Mouse (Mus musculus) erythroblast, embryonic 14.5 days (primary cell): Measurements from ENCODE around the gene Slc22a13. TPM values are rescaled to one million over a fixed set of nuclear protein-coding genes. Genes with fewer than 3 reads are reported as not detected.

ENCODE experiments used
- H3K27me3 ChIP-seq: 2 replicates; pipeline ENCODE4 v1.6.1; 2012; ENCODE audit warnings: inconsistent platforms; ENCODE audit not compliant: control insufficient read depth
- H3K36me3 ChIP-seq: 2 replicates; pipeline ENCODE4 v1.6.1; 2012; ENCODE audit warnings: mild to moderate bottlenecking, inconsistent platforms; ENCODE audit not compliant: control insufficient read depth
- H3K4me1 ChIP-seq: 2 replicates; pipeline ENCODE4 v1.6.1; 2012; ENCODE audit warnings: inconsistent platforms; ENCODE audit not compliant: control insufficient read depth
- H3K4me3 ChIP-seq: replicated peaks from 2 replicates; pipeline ENCODE3; 2012; ENCODE audit warnings: moderate library complexity, mild to moderate bottlenecking, inconsistent platforms
- H3K9me3 ChIP-seq: 2 replicates; pipeline ENCODE4 v1.6.1; 2012; ENCODE audit warnings: low read length, inconsistent platforms, mixed read lengths; ENCODE audit not compliant: control insufficient read depth
- GATA1 ChIP-seq: IDR thresholded peaks from 2 replicates; pipeline ENCODE4 v1.6.1; 2012; ENCODE audit warnings: low read length, inconsistent platforms, mixed read lengths
- TAL1 ChIP-seq: IDR thresholded peaks from 3 replicates; pipeline ENCODE4 v1.6.1; 2012; ENCODE audit warnings: low read length, inconsistent platforms, mixed read lengths
- polyA plus RNA-seq: library from polyadenylated mRNA; stranded (reverse); fragments of >175 nt; gene quantifications from 2 replicates; pipeline ENCODE4 v1.2.3, GENCODE M21; 2012

The Slc22a13 gene
- polyA plus RNA-seq, 1 experiment = not detected

DNA sequence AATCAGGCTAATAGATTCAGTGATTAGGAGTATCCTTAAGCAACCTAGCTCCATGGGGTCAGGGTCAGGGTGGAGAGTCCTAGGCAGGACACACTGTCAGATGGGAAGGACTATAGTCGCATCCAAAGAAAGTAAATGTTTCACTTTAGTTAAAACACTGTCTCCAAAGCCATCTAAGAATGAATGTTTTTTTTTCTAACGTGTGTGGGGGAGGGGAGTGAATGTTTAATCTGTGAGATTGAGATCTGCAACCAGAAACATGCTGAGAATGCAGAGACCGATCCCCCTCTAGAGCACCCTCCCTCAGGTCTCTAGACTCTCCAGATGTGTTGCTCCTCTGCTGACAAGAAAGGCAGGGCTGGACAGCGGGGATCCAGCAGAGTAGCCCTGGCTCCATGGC, 1.8 kb downstream of the Slc22a13 start:
- no peaks in the 10 kb centered on the region for H3K4me1 ChIP-seq
- no peaks in the 10 kb centered on the region for H3K36me3 ChIP-seq
- TF ChIP-seq GATA1 (no peak), TAL1 (no peak)
- H3K27me3 ChIP-seq = no peaks in the 10 kb centered on the region
- peaks cover 37% of the 10 kb centered on the region for H3K9me3 ChIP-seq
- no peak overlapping the region for H3K4me3 ChIP-seq

DNA sequence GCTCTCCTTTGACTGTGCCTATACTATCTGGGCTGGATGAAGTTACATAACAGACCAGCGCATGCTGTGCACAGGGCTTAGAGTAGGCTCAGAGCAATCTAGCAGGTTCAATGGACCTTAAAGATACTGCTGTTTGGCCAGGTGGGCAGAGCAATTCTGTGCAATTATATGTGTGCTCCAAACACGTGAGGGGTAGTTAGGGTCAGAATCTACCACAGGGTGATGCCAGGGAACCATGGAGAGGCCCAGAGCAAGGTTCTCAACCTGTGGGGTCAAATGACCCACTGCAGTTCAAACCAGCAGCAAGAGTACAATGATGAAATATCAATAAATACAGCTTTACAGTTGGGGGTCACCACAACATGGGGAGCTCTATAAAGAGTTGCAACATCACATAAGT, 2.2 kb downstream of the Slc22a13 start:
- Histone ChIP-seq H3K4me3 (no peak overlapping the region), H3K27me3 (no peaks in the 10 kb centered on the region), H3K9me3 (peaks cover 35% of the 10 kb centered on the region), H3K4me1 (no peaks in the 10 kb centered on the region), H3K36me3 (no peaks in the 10 kb centered on the region)
- TF ChIP-seq GATA1 (no peak), TAL1 (no peak)

DNA sequence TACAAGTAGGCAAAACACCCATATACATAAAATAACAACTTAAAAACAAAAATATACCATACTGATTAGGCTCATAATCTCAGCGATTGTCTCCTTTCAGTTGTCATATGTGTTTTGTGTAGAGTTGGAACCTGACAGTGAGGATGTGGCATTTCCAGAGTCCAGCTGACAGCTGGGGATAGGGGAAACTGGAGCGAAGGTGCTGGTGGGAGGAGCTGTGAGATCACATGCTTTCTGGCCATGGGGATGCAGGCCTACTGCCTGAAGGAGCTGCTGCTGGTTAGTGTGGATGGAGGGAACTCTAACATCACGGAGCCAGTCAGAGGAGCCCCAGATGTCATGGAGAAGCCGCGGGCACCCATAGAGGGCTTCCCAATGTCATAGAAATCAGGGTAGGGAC, 3.1 kb downstream of the Slc22a13 start:
- TF ChIP-seq TAL1 (no peak), GATA1 (no peak)
- Histone ChIP-seq H3K36me3 (no peaks in the 10 kb centered on the region), H3K27me3 (no peaks in the 10 kb centered on the region), H3K9me3 (peaks cover 30% of the 10 kb centered on the region), H3K4me3 (no peak overlapping the region), H3K4me1 (no peaks in the 10 kb centered on the region)

DNA sequence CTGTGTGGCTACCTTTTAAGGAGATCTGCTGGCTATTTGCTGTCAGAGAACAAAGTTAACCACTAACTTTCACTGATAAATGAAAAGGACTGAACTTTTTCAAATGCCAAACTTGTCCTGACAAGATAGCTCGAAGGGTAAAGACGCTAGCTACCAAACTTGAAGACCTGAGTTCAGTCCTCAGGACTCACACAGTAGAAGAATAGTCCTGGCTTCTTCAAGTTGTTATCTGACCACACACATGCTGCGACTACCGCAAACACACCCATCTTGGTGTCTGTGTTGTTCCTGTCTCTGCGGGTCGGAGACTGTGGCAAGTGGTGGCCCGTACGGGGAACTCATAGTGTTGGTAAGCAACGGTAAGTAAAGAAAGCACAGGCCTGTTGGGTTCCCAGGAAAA, 5.3 kb downstream of the Slc22a13 start:
- Histone ChIP-seq H3K9me3 (peaks cover 21% of the 10 kb centered on the region), H3K27me3 (no peaks in the 10 kb centered on the region), H3K36me3 (no peaks in the 10 kb centered on the region), H3K4me3 (no peak overlapping the region), H3K4me1 (no peaks in the 10 kb centered on the region)
- TF ChIP-seq GATA1 (no peak), TAL1 (no peak)

DNA sequence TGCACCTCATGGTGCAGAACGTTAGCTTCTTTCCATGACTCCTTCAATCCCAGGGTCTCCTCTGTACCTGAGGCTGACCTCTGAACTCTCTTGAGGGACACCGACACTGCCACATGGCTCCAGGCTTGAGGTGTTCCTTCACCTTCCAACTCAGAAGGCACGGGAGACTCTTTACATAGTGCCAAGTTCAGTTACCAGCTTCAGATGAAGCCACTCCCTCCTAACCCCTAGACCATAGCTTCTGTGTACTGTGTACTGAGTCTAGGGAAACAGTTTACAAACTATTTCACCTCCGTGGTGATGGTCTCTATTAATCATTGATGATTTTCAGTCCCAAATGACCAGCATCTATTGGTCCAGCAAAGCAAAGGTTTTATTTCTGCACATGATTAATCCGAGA, 7.2 kb downstream of the Slc22a13 start:
- H3K4me1 ChIP-seq = no peaks in the 10 kb centered on the region
- H3K36me3 ChIP-seq = no peaks in the 10 kb centered on the region
- no peak overlapping the region for H3K4me3 ChIP-seq
- no peaks in the 10 kb centered on the region for H3K27me3 ChIP-seq
- TF ChIP-seq GATA1 = no peak
- no peak for TF ChIP-seq TAL1
- peaks cover 21% of the 10 kb centered on the region for H3K9me3 ChIP-seq

DNA sequence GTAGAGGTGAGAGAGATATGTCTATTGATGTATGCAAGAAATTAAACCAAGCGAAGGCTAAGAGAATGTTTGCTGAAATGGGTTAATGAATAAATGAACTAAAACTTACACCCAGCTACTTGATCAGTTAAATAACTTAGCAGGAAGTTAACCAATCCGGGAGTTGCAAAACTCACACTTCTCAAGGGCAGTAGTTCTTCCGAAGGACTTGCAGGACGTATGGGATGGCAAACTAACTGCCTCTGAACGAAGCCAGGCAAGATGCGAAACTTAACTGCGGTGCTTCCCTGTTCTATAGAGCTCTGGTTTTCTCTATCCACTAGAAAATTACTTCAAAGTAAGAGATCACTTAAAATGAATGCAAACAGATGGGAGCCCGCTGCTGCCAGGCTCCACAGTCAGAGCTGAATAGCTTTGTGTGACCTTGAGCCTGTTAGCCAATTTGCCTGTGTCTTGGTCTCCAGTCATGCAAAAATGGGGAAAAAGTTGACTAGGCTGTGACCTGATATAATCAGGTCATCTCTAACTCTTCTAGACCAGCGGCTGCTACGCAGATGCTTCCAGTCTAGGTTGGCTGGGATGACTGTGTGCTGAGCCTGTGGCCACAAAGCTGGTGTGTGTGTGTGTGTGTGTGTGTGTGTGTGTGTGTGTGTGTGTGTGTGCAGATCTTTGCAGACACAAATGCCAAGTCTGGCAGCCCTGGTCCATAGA, 9.6 kb downstream of the Slc22a13 start:
- no peaks in the 10 kb centered on the region for H3K36me3 ChIP-seq
- H3K4me1 ChIP-seq = no peaks in the 10 kb centered on the region

DNA sequence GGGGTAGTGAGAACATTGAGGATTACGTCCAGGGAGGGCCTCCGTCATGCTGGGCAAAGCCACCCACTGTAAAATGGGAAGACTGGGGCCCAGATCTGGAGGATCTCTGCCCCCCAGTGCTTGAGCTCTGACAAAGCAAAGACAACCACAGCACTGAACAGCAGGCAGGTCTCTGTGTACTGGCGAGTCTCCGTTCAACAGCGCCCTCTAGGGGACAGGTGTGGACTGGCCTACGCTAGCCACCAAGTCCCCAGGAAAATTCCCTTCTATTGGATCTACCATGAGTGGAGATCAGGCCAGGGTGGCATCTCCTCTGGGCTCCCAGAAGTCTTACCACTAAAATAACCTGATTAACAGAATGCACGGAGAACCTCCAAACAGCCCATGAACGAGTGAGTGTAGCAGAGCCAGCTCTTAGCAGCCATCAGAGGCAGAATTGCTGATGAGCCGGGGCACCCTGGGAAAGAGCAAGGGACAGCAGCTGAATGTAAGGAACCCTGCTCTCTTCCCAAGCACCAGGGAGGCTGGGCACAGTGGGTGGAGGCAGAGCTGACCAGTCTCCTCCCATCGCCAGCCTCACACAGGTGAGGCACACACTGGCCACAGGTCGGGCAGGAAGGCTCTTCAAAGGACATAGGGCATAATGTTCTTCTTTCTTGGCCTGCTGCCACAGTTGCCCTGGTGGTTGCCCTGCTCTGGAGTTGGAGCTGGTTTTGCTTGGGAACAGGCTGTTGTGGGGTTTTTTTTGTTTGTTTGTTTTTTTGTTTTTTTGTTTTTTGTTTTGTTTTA, 16.5 kb downstream of the Slc22a13 start:
- H3K9me3 ChIP-seq = no peaks in the 10 kb centered on the region

More for the DNA sequence above, 9.6 kb downstream of the Slc22a13 start:
- Histone ChIP-seq H3K27me3 (no peaks in the 10 kb centered on the region), H3K9me3 (peaks cover 10% of the 10 kb centered on the region), H3K4me3 (no peak overlapping the region)
- TF ChIP-seq TAL1 = no peak
- TF ChIP-seq GATA1 = no peak

DNA sequence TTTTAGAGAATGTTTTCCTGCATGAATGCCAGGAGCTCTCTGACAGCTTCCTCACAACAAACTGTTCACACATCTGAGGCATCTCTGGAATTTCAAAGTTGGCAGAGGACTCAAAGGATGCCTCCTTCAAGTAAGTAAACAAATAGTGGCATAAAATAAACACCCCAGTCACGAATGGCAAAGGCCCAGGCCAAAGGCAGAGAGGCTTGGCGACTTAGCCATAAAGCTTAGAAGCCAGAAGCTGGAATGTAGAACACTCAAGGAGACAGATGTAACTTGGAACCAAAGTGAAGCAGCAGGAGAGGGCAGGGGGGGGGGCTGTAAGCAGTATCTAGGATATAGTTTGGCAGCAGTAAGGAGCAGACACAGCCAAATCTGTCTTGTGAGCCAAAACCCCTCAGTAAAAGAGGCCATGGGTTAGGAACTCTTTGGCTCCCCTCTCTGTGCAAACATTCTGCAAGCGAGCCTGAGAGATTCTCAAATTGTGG, 27.6 kb downstream of the Slc22a13 start:
- H3K4me1 ChIP-seq = no peaks in the 10 kb centered on the region
- H3K4me3 ChIP-seq = no peak overlapping the region
- no peaks in the 10 kb centered on the region for H3K9me3 ChIP-seq
- TF ChIP-seq TAL1 (no peak), GATA1 (no peak)
- no peaks in the 10 kb centered on the region for H3K36me3 ChIP-seq
- H3K27me3 ChIP-seq = no peaks in the 10 kb centered on the region

More for the DNA sequence above, 16.5 kb downstream of the Slc22a13 start:
- TF ChIP-seq TAL1 = no peak
- TF ChIP-seq GATA1 = no peak
- no peak overlapping the region for H3K4me3 ChIP-seq
- no peaks in the 10 kb centered on the region for H3K4me1 ChIP-seq
- no peaks in the 10 kb centered on the region for H3K36me3 ChIP-seq
- H3K27me3 ChIP-seq = no peaks in the 10 kb centered on the region

DNA sequence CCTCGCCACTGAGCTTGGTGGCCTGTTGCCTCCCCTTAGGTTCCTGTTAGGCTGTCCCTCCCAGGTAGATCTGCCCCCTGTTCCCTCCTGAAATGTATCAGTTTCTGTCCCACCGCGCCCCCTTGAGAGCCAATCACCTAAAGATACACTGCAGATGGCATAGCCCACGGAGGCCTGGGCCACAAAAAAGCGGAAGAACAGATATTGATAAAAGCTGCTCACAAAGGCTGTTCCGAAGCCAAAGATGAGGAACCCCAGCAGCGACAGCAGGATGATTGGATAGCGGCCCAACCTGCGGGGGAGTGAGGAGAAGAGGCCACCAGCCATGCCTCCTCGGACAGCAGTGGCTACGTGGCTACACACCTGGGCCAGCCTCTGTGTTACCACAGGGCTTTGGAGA, 29.6 kb downstream of the Slc22a13 start:
- TF ChIP-seq TAL1 (no peak), GATA1 (no peak)
- H3K36me3 ChIP-seq = no peaks in the 10 kb centered on the region
- no peaks in the 10 kb centered on the region for H3K9me3 ChIP-seq
- H3K27me3 ChIP-seq = no peaks in the 10 kb centered on the region
- no peak overlapping the region for H3K4me3 ChIP-seq
- H3K4me1 ChIP-seq = no peaks in the 10 kb centered on the region
